Mouse (Mus musculus) stomach, postnatal 0 days (tissue): ENCODE data around the gene Gm9040. TPM values are rescaled to one million over a fixed set of nuclear protein-coding genes. Genes with fewer than 3 reads are reported as not detected.
"Not testable (repeated sequence)": the region's sequence is repeated elsewhere in the genome, so short reads cannot be mapped to it uniquely, and the experiment has no call there.

Source experiments
- ATAC-seq: fragments of 200-750 bp; cut with Nextera tagmentation; 2 replicates; pipeline ENCODE4 v1.8.0; 2017; ENCODE audit not compliant: low FRiP score, low TSS enrichment
- DNase-seq: peaks from one replicate; pipeline ENCODE4 v3.0.0-alpha.2; 2016; ENCODE audit warnings: low spot score
- H3K27ac ChIP-seq: fragments of 300-500 bp; sonication (generic); replicated peaks from 2 replicates; pipeline ENCODE4 v1.5.1; 2014; ENCODE audit warnings: mild to moderate bottlenecking, control low read depth
- H3K27me3 ChIP-seq: fragments of 300-500 bp; sonication (generic); 2 replicates; pipeline ENCODE4 v1.6.1; 2014; ENCODE audit warnings: low read length; ENCODE audit not compliant: control insufficient read depth, insufficient read depth
- H3K36me3 ChIP-seq: fragments of 300-500 bp; sonication (generic); 2 replicates; pipeline ENCODE4 v1.6.1; 2014; ENCODE audit warnings: low read length, mixed read lengths; ENCODE audit not compliant: control insufficient read depth, insufficient read depth
- H3K4me1 ChIP-seq: fragments of 300-500 bp; sonication (generic); replicated peaks from 2 replicates; pipeline ENCODE4 v1.6.1; 2014; ENCODE audit warnings: antibody characterized with exemption; ENCODE audit not compliant: control insufficient read depth, insufficient read depth
- H3K4me2 ChIP-seq: fragments of 300-500 bp; sonication (generic); replicated peaks from 2 replicates; pipeline ENCODE4 v1.6.1; 2014; ENCODE audit warnings: low read depth, mild to moderate bottlenecking, control low read depth, moderate library complexity
- H3K4me3 ChIP-seq: fragments of 300-500 bp; sonication (generic); 2 replicates; pipeline ENCODE4 v1.5.1; 2014; ENCODE audit warnings: low read depth, low read length, control low read depth
- H3K9ac ChIP-seq: fragments of 300-500 bp; sonication (generic); 2 replicates; pipeline ENCODE4 v1.6.1; 2014; ENCODE audit warnings: mild to moderate bottlenecking, low read length, control low read depth, mixed read lengths
- H3K9me3 ChIP-seq: fragments of 300-500 bp; sonication (generic); 2 replicates; pipeline ENCODE4 v1.6.1; 2016; ENCODE audit warnings: low read length; ENCODE audit not compliant: control insufficient read depth
- CTCF ChIP-seq: IDR thresholded peaks from 2 replicates; pipeline ENCODE4 v1.5.1; 2016; ENCODE audit warnings: antibody characterized with exemption, low read depth, mild to moderate bottlenecking, moderate library complexity
- EP300 ChIP-seq: optimal IDR thresholded peaks from 2 replicates; pipeline ENCODE3; 2016; ENCODE audit warnings: antibody characterized with exemption
- WGBS: fragments of 180-500 bp; shearing (Covaris S2); extraction: QIAGEN DNeasy Blood & Tissue Kit; methylation state at CpG from one replicate; pipeline ENCODE4 v1.1.7; 2014; 5-methylcytosine and 5-hydroxymethylcytosine counted together
- polyA plus RNA-seq: library from polyadenylated mRNA; unstranded; fragments of >200 nt; fragmentation: Nextera tagmentation; extraction: Ambion mirVana; gene quantifications from 2 replicates; pipeline ENCODE4 v1.2.1, GENCODE M21; 2015

Gm9040 gene
- polyA plus RNA-seq: 0.05 TPM in 1 of 2 replicates, not detected in the other

DNA sequence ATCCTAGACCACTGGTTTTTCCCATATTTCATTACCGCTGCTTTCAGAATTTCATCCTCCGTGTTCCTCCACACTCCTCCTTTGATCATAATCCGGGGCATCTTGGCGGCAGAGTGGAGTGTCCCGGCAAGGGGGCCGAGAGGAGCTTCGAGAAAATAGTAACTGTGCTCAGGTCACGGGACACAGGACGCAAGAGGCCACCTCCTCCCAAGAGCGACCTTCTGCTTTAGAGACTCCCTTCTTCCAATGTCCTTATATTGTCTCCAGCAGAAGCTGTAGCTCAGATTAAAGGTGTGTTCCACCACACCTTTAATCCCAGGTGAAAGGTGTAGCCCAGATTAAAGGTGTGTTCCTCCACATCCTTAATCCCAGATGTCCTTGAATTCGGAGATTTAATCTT, at the start of gene Gm9040:
TSS of gene Gm9040 (minus strand) at position 101 of the 400 bp plus-strand sequence.
- ATAC-seq, H3K9ac ChIP-seq, H3K27ac ChIP-seq, H3K4me1 ChIP-seq, H3K4me2 ChIP-seq, H3K36me3 ChIP-seq, H3K27me3 ChIP-seq, H3K9me3 ChIP-seq, DNase-seq, H3K4me3 ChIP-seq: not testable (repeated sequence)
- no CpG with 5 or more reads among the region's 11 CpGs for WGBS

DNA sequence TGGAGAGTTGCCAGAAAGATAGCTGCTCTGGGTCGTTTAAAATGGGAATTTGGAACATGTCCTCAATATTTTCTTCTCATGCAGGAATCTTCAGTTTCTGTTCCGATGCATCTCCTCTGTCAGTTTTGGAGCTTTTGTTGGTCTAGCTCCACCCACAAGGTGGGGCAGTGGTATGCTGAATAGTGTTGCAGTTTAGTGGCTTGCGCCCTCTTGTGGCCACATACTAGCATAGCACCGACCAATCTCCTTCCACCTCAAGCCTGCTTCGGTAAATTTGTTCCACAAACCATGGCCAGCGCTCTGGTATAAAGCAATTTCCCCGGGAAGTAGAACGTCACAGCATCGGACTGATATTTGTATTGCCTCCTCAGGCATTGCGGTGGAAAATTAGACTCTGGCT, 43.7 kb upstream of the Gm9040 start:
- WGBS: 5% methylated on average over 10 of the region's 10 CpGs
- DNase-seq (peak; percentile 84), ATAC-seq (peak; percentile 80; the same call in 1 of the 2 replicates)
- Histone ChIP-seq H3K27me3 (no peaks in the 10 kb centered on the region), H3K9me3 (no peaks in the 10 kb centered on the region), H3K4me3 (no peak overlapping the region), H3K27ac (no peak overlapping the region), H3K4me2 (0 out of 2 replicates have a peak overlapping the region, but pooled peaks have one; percentile 30), H3K36me3 (no peaks in the 10 kb centered on the region), H3K4me1 (no peaks in the 10 kb centered on the region), H3K9ac (no peak overlapping the region)
- TF ChIP-seq EP300: no peak
- peak; percentile 99 for TF ChIP-seq CTCF

DNA sequence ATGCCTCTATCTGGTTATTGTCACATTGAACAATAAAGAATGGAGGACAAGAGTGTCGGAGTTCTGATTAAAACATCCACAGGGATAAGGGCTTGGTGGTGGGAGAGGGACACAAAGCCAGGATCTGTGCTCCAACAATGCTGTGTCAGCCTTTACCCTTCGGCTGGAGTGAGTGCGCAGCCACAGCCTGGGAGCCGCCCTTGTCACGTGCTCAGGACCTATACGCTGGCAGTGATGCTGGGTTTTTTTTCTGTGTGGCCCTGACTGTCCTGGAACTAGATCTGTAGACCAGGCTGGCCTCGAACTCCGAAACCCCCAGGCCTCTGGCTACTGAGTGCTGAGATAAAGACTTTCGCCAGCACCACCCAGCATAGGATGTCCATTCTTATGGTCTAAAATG, 42.7 kb upstream of the Gm9040 start:
- no peak overlapping the region for H3K4me3 ChIP-seq
- TF ChIP-seq EP300 (no peak), CTCF (no peak)
- H3K27ac ChIP-seq: no peak overlapping the region
- no peaks in the 10 kb centered on the region for H3K9me3 ChIP-seq
- no peak for DNase-seq
- H3K27me3 ChIP-seq: no peaks in the 10 kb centered on the region
- H3K9ac ChIP-seq: no peak overlapping the region
- H3K4me1 ChIP-seq: no peaks in the 10 kb centered on the region
- 89% methylated on average over 9 of the region's 9 CpGs for WGBS
- no peak for ATAC-seq
- no peaks in the 10 kb centered on the region for H3K36me3 ChIP-seq
- no peak overlapping the region for H3K4me2 ChIP-seq

DNA sequence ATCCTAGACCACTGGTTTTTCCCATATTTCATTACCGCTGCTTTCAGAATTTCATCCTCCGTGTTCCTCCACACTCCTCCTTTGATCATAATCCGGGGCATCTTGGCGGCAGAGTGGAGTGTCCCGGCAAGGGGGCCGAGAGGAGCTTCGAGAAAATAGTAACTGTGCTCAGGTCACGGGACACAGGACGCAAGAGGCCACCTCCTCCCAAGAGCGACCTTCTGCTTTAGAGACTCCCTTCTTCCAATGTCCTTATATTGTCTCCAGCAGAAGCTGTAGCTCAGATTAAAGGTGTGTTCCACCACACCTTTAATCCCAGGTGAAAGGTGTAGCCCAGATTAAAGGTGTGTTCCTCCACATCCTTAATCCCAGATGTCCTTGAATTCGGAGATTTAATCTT, 27.2 kb upstream of the Gm9040 start, which contains the start of gene Gm9049:
TSS of gene Gm9049 (minus strand) at position 101 of the 400 bp plus-strand sequence.
- H3K27me3 ChIP-seq, H3K36me3 ChIP-seq, H3K9me3 ChIP-seq, H3K4me2 ChIP-seq, H3K4me3 ChIP-seq, H3K4me1 ChIP-seq, H3K9ac ChIP-seq, H3K27ac ChIP-seq, ATAC-seq, DNase-seq: not testable (repeated sequence)
- WGBS: no CpG with 5 or more reads among the region's 11 CpGs

DNA sequence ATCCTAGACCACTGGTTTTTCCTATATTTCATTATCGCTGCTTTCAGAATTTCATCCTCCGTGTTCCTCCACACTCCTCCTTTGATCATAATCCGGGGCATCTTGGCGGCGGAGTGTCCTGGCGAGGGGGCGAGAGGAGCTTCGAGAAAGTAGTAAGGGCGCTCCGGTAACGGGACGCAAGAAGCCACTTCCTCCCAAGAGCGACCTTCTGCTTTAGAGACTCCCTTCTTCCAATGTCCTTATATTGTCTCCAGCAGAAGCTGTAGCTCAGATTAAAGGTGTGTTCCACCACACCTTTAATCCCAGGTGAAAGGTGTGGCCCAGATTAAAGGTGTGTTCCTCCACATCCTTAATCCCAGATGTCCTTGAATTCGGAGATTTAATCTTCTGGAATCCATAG, 21.8 kb upstream of the Gm9040 start, which contains the start of gene Gm9048:
TSS of gene Gm9048 (minus strand) at position 101 of the 400 bp plus-strand sequence.
- not testable (repeated sequence) for H3K27me3 ChIP-seq, H3K4me1 ChIP-seq, DNase-seq, H3K27ac ChIP-seq, H3K4me3 ChIP-seq, H3K9ac ChIP-seq, H3K4me2 ChIP-seq, H3K36me3 ChIP-seq, ATAC-seq, H3K9me3 ChIP-seq
- 100% methylated on average over 1 of the region's 14 CpGs for WGBS

DNA sequence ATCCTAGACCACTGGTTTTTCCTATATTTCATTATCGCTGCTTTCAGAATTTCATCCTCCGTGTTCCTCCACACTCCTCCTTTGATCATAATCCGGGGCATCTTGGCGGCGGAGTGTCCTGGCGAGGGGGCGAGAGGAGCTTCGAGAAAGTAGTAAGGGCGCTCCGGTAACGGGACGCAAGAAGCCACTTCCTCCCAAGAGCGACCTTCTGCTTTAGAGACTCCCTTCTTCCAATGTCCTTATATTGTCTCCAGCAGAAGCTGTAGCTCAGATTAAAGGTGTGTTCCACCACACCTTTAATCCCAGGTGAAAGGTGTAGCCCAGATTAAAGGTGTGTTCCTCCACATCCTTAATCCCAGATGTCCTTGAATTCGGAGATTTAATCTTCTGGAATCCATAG, 16.4 kb upstream of the Gm9040 start, which contains the start of gene Gm9046:
TSS of gene Gm9046 (minus strand) at position 101 of the 400 bp plus-strand sequence.
- H3K4me2 ChIP-seq, ATAC-seq, H3K4me1 ChIP-seq, H3K27ac ChIP-seq, H3K27me3 ChIP-seq, DNase-seq, H3K36me3 ChIP-seq, H3K9me3 ChIP-seq, H3K4me3 ChIP-seq, H3K9ac ChIP-seq: not testable (repeated sequence)
- no CpG with 5 or more reads among the region's 14 CpGs for WGBS

DNA sequence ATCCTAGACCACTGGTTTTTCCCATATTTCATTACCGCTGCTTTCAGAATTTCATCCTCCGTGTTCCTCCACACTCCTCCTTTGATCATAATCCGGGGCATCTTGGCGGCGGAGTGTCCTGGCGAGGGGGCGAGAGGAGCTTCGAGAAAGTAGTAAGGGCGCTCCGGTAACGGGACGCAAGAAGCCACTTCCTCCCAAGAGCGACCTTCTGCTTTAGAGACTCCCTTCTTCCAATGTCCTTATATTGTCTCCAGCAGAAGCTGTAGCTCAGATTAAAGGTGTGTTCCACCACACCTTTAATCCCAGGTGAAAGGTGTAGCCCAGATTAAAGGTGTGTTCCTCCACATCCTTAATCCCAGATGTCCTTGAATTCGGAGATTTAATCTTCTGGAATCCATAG, 11.0 kb upstream of the Gm9040 start, which contains the start of gene Gm9045:
TSS of gene Gm9045 (minus strand) at position 101 of the 400 bp plus-strand sequence.
- not testable (repeated sequence) for ATAC-seq, H3K4me1 ChIP-seq, H3K9ac ChIP-seq, H3K27ac ChIP-seq, DNase-seq, H3K9me3 ChIP-seq, H3K4me2 ChIP-seq, H3K4me3 ChIP-seq, H3K27me3 ChIP-seq, H3K36me3 ChIP-seq
- no CpG with 5 or more reads among the region's 14 CpGs for WGBS

DNA sequence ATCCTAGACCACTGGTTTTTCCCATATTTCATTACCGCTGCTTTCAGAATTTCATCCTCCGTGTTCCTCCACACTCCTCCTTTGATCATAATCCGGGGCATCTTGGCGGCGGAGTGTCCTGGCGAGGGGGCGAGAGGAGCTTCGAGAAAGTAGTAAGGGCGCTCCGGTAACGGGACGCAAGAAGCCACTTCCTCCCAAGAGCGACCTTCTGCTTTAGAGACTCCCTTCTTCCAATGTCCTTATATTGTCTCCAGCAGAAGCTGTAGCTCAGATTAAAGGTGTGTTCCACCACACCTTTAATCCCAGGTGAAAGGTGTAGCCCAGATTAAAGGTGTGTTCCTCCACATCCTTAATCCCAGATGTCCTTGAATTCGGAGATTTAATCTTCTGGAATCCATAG, 5.5 kb upstream of the Gm9040 start, which contains the start of gene Gm9044:
TSS of gene Gm9044 (minus strand) at position 101 of the 400 bp plus-strand sequence.
- H3K9me3 ChIP-seq, H3K27ac ChIP-seq, ATAC-seq, H3K27me3 ChIP-seq, H3K4me3 ChIP-seq, H3K4me1 ChIP-seq, H3K9ac ChIP-seq, H3K36me3 ChIP-seq, DNase-seq, H3K4me2 ChIP-seq: not testable (repeated sequence)
- WGBS: no CpG with 5 or more reads among the region's 14 CpGs
